Mouse (Mus musculus) olfactory bulb, adult 2 months (tissue): ENCODE measurements around the gene Dnah2.

Source experiments
- CTCF ChIP-seq: fragments of 200-500 bp; IDR thresholded peaks from 2 replicates; pipeline ENCODE4 v1.5.1; 2012; ENCODE audit warnings: low read depth, mild to moderate bottlenecking, low read length, moderate library complexity; ENCODE audit not compliant: insufficient read depth
- POLR2A ChIP-seq: fragments of 200-500 bp; IDR thresholded peaks from 2 replicates; pipeline ENCODE4 v1.6.1; 2012; ENCODE audit warnings: mild to moderate bottlenecking, low read depth, low read length, moderate library complexity; ENCODE audit not compliant: insufficient read depth

DNA sequence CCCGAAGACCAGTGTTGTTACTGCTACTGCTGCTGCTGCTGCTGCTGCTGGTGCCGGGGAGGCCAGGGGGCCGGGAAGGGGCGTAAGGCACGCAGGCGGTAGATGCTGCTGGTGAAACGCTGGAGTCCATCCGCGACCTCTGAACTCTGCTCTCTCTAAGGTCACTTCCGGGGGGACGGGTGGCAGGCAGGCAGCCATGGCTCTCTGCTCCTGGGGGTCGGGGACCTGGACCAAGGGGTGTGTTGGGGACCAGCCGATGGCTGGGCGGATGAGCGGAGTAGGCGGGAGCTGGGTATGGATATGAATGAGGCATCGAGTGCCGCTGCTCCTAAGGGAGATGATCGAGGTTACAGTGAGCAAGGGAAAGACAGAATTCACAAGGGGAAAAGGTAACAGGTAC is 142.6 kb downstream of the Dnah2 start:
- TF ChIP-seq POLR2A: no peak
- TF ChIP-seq CTCF: no peak
